Mouse (Mus musculus) heart, postnatal 4 days (tissue): ENCODE results near the gene Gm26657. TPM values are rescaled to one million over a fixed set of nuclear protein-coding genes. Genes with fewer than 3 reads are reported as not detected.

Experiments
- DNase-seq: peaks from one replicate; pipeline ENCODE4 v3.0.0; 2021
- total RNA-seq, 2 experiments: library from RNA; stranded (reverse); gene quantifications; 2 replicates each; pipeline ENCODE4 v1.2.3; 2021

The Gm26657 gene
- not detected for total RNA-seq

- DNase-seq, result no peak
Measured at GRCm38 (mm10) chr4:56740020-56740485, at the start of gene Gm26657. Gm26657 (plus strand) TSS chr4:56740070.

- DNase-seq, result no peak
Measured at GRCm38 (mm10) chr4:56696401-56696800, 43.5 kb upstream of the Gm26657 start.

GRCm38 (mm10) chr4:56698671-56699070 is 41.2 kb upstream of the Gm26657 start:
- DNase-seq, result no peak

GRCm38 (mm10) chr4:56702234-56702633 is 37.6 kb upstream of the Gm26657 start:
- DNase-seq, result no peak

- no peak for DNase-seq
Measured at GRCm38 (mm10) chr4:56713155-56713554, 26.7 kb upstream of the Gm26657 start.

GRCm38 (mm10) chr4:56716801-56717200 is 23.1 kb upstream of the Gm26657 start:
- DNase-seq, result peak; percentile 13

GRCm38 (mm10) chr4:56717932-56718331 is 21.9 kb upstream of the Gm26657 start:
- DNase-seq, result no peak

GRCm38 (mm10) chr4:56718573-56719442 is 21.1 kb upstream of the Gm26657 start:
- peak; percentile 8 for DNase-seq

GRCm38 (mm10) chr4:56719456-56719855 is 20.4 kb upstream of the Gm26657 start:
- DNase-seq, result peak; percentile 23

- DNase-seq, result no peak
Measured at GRCm38 (mm10) chr4:56720403-56720802, 19.5 kb upstream of the Gm26657 start.

GRCm38 (mm10) chr4:56721469-56721868 is 18.4 kb upstream of the Gm26657 start:
- peak; percentile 59 for DNase-seq

- DNase-seq, result no peak
Measured at GRCm38 (mm10) chr4:56722346-56722745, 17.5 kb upstream of the Gm26657 start.

- no peak for DNase-seq
Measured at GRCm38 (mm10) chr4:56723237-56723636, 16.6 kb upstream of the Gm26657 start.

GRCm38 (mm10) chr4:56725839-56726238 is 14.0 kb upstream of the Gm26657 start:
- peak; percentile 29 for DNase-seq

- DNase-seq, result no peak
Measured at GRCm38 (mm10) chr4:56740611-56741010, 741 bp downstream of the Gm26657 start.

GRCm38 (mm10) chr4:56741041-56741493 is 1.2 kb downstream of the Gm26657 start, which contains the start of gene Actl7b:
Actl7b (minus strand) TSS chr4:56741443.
- DNase-seq, result no peak

GRCm38 (mm10) chr4:56742698-56743097 is 2.8 kb downstream of the Gm26657 start:
- no peak for DNase-seq

GRCm38 (mm10) chr4:56743363-56744195 is 3.7 kb downstream of the Gm26657 start, which contains the start of gene Actl7a:
Actl7a (plus strand) TSS chr4:56743413.
- DNase-seq, result no peak

- DNase-seq, result no peak
Measured at GRCm38 (mm10) chr4:56746345-56746744, 6.5 kb downstream of the Gm26657 start.

- DNase-seq, result no peak
Measured at GRCm38 (mm10) chr4:56747456-56747855, 7.6 kb downstream of the Gm26657 start.

- no peak for DNase-seq
Measured at GRCm38 (mm10) chr4:56756021-56756420, 16.2 kb downstream of the Gm26657 start.

GRCm38 (mm10) chr4:56756966-56757600 is 17.2 kb downstream of the Gm26657 start:
- DNase-seq, result no peak
